Comparison of ENCODE assay signal across 11 mouse cellular contexts in the genomic region with DNA sequence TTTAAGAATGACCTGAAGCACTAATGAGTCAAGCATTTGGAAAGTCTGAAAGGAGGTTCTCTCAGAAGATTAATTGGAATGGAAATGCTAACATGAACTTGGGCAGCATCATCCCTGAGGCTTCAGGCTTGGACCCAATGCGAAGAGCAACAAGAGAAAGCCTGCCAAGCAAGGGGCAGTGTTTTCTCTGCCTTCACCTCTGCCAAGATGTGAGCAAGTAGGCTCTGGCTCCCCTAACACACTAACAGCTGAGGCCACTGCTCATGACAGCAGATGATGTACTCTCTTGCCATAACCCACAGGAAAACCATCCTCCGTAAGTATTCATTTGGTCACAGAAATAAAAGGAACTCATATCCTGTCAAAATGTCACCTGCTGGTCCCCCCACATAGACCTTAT.
"Had no signal": no experiment of that assay in that cellular context is flagged by ENCODE, and none has a peak within 500 bp of the region (broad histone marks: within the 10 kb centered on the region; RNA-seq: fewer than 3 reads in every experiment).

No protein-coding gene starts in this region.

- DNase-seq: gastrocnemius, postnatal 14 days; heart, adult 18-20 months; heart, postnatal 10 days; heart, postnatal 4 days; kidney, adult 18-20 months; kidney, adult 8-10 months; kidney, postnatal 10 days; kidney, postnatal 25 days; kidney, postnatal 4 days; liver; liver, embryonic 13.5 days had no signal
